Mouse (Mus musculus) cerebellum, postnatal 14 days (tissue): ENCODE results near the gene Mtfp1.
"Not testable (repeated sequence)": the region's sequence is repeated elsewhere in the genome, so short reads cannot be mapped to it uniquely, and the experiment has no call there.

Experiments
- DNase-seq, 2 experiments: peaks; one replicate each; pipeline ENCODE4 v3.0.0; 2021; ENCODE audit warnings: mixed read lengths in 2 of 2

The Mtfp1 gene

DNA sequence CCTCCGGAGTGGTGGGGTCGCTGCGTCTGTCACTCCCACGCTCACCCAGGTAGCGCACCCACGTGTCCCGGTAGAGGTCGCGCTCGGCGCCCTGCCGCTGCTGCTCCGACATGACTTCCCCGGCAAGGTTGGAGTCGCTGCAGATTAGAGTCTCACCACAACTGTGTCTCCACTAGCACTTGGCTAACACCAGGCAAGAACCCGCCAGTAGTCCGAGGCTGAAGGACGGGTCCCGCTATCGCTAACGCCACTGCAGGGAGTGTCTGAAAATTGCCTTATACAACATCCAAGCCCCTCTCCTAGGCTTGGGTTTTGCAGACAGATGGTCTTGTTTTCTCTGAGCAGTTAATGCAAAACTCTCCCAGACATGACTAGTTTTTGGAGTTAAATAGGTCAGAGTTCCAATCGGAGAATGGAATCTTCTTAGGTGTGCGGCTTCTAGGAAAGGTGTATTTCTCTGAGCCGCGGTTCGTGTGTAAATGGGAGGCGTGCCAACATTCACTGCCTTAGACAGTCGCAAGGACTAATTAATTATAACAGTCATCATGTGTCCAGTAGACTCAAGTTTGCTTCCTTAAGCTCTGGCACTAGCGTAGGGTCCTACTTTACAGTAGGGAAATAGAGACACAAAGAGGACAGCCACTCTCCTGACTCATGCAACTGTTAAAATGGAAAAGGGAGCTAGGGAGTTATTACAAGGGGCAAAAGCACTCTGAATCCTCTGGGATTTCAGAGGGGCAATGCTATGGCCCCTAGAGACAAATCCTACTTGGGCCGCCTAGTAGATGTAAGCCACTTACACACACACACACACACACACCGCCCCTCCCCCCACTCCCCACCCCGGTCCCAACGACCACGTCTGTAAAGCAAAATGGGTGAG is at the start of gene Mtfp1:
Mtfp1 (minus strand) TSS at position 275 of the 883 bp plus-strand sequence.
- peak; percentile 68 to 70 for DNase-seq

DNA sequence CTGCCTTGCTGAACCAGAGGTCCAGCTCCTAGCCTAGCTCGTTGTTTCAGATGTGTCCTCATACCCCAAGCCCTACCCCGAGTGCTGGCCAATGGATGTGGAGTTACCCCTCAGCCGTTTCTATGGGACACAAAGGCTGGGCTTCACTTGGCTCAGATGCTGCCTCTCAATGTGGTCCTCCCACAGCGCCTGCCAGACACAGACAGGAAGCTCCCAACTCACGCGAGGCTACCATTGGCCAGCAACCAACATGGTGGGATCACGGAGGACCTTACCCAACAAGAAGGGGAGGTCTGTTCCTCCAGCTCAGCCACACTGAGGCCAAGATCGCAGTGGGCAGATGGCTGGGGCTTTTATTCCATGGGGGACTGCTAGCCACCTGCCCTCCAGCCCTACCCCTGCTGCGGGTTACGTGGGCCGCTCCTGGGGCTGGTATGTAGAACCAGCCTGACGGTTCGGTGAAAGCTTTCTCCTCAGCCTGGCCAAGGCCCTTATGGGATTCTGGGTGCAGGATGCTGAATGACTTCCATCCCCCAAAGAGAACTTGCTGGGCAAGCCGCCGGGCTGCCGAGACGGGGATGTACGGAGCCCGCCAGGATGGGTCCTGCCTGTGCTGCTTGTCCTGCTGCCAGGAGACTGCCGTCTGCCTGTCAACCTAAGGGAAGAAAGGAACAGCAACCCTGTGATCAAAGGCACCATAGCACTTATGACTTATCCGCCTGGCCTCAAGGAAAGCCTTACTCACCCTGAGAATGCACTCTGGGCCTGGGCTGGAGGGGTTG is 48.2 kb upstream of the Mtfp1 start:
- DNase-seq: peak; percentile 65 to 79

DNA sequence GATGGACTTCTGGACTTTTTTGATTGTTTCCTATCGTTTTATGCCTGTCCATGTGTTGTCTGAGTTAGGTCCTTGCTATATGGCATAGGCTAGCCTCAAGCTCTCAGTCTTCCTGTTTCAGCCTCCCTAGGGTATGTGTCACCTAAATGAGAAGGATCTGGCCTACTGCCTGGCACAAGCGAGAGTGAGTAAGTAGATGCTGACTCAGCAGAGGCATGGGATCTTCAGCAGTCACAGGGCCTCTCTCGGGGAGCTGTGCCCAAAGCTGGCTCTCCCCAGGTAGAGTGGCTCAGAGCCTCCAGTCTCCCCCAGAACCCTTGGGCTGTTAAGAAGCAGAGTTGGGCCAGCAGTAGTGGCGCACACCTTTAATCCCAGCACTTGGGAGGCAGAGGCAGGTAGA is 47.1 kb upstream of the Mtfp1 start:
- DNase-seq: no peak

DNA sequence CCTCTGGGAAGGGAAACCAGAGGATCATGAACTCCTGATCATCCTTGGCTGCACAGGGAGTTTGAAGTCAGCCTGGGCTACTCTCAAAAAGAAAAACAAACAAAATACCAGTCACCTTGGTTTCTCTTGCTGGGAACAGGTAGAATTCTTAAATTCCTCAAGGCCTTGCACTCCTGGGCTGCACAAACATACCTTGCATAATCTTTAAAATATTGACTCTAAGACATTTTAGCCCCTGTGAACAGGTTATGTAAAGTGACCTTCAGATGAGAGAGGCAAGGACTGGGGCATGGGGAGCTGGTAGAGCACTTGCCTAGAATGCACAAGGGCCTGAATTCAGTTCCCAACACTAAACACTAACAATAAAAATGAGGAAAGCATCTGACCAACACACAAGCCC is 46.3 kb upstream of the Mtfp1 start:
- no peak for DNase-seq

DNA sequence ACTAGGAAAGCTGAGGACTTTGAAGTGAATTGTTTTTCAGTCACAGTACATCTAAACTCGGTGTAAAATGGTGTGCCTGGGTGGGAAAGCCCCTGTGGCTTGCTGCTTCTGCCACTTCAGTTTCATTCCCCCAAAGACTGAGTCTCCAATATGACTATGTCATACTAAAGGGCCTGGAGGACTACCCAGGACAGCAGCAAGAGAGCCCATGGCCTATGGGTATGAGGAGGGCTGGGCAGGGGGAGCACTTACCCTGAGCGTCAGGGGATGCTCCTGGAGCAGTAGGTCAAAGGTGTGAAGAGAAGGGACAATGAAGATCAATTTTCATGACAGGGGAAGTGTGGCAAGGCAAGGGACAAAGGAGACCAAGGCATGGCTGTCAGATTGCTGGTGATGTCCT is 43.7 kb upstream of the Mtfp1 start:
- DNase-seq: no peak

DNA sequence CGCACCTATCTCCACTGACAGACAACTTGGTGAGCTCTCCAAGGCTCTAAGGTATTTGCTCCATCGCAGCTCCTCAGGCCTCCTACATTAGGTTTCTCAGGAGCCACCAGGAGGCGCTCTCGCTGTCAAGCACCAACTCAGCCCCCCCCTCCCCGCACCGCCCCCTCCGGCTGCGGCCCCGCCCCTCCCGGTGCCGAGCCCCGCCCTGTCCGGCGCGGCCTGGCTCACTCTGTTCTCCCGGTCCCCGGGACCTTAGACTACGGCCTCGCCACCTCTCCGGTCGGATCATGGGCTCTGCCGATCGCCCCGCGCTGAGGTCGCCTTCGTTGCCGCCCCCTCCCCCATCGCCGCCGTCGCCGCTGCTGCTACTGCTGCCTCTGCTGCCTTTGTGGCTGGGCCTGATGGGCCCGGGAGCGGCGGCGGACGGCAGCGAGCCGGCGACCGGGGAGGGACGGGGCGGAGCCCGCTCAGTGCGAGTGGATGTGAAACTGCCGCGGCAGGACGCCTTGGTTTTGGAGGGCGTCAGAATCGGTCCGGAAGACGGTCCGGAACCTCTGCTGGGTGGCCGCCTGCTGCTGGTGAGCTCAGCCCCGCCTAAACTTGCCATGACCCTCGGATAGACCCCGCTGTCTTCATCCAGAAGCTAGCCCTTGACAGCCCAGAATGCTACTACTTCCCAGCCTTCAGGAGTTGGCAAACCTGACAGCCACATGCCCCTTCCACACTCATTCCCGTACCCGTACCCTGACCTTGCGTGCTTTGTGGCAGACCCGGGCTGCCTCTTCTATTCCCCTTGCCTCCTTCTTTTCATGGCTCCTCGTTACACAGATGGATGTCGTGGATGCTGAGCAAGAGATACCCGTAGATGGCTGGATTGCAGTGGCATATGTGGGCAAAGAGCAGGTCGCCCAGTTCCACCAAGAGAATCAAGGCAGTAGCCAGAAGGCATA is 40.0 kb upstream of the Mtfp1 start, which contains the start of gene Rnf215:
Rnf215 (plus strand) TSS at position 217 of the 950 bp plus-strand sequence.
- DNase-seq: peak; percentile 96 to 97

DNA sequence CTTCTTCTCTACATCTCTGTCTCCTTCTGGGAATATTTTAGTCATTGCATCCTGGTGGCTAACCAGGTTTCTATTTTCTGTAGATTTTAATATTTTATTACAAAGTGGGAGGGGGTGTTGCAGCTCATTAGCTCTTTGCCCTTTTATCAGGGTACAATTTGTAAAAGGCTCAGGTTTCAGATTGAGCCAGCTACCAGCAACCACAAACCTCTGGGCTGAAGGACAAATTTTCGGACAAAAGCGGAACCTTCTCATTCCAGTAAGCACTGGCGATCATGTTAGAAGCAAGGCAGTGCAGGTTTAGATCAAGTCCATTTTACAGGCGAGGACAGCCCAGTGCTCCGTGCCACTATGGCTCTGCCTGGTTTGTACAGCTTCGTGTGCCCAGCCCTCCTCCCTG is 39.2 kb upstream of the Mtfp1 start:
- DNase-seq: no peak

DNA sequence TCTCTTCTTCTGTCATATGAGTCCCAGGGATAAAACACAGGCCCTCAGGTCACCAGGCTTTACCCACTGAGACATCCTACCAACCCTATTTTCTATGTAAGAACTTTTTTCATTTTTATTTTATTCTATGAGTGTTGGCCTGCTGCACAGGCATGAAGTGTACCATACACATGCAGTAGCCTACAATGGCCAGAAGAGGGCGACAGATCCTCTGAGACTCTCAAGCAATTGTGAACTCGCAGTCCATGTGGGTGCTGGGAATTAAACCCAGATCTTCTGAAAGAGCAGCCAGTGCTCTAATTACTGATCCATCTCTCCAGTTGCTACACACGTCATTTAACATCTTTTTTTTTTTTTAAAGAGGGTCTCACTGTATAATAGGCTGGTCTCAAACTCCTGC is 38.2 kb upstream of the Mtfp1 start:
- DNase-seq: no peak

DNA sequence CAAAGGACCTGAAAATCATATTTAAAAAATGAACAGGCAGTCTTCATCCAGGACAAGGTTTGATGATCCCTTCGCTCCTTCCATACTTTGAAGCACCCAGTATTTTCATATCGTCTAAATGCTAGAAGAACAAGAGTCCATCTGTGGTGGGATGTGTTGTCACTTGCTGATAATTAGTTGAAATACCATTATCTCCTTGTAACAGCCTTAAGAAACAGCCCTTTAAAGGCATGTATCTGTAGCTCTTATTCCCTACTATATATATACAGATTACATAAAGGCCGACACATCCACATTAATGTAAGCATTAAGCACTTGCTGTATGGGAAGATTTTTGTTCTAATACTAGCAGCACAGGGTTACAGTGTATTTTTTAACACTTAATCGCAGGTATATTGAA is 33.2 kb upstream of the Mtfp1 start:
- not testable (repeated sequence) for DNase-seq

DNA sequence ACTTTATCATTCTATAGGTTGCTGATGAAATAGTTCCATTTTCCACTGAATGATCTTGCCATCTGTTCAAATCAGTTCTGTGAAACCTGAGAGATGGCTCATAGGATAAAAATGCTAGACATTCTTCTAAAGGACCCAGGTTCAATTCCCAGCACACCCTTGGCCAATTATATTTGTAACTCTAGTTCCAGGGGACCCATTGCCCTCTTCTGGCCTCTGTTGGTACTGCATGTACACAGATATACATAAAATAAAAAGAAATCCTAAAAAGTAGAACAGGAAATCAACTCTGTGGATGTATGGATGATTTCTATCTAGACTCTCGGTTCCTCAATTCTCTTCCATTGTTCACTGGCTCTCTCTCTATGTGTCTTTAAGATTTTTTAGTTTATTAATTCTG is 31.8 kb upstream of the Mtfp1 start:
- DNase-seq: no peak

DNA sequence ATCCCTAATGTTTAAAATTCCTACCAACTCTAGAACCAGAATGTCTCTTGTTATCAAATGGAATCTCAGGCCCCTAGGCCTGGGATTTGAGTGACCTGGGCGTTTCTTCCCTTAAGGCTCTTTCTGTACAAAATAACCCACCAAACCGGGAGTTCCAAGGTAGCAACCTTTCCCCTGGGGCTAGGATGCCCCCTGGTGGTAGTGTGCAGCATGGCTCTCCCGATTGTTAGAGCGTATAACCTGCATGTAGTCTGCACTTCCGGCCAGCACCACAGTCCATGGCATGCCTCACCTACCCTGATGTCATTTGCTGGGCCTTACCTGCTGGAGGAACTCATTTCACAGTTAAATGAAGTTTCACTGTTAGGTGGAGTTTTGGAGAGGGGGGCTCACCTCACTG is 28.7 kb upstream of the Mtfp1 start:
- DNase-seq: peak in 1 of 2 experiments; percentile 53

DNA sequence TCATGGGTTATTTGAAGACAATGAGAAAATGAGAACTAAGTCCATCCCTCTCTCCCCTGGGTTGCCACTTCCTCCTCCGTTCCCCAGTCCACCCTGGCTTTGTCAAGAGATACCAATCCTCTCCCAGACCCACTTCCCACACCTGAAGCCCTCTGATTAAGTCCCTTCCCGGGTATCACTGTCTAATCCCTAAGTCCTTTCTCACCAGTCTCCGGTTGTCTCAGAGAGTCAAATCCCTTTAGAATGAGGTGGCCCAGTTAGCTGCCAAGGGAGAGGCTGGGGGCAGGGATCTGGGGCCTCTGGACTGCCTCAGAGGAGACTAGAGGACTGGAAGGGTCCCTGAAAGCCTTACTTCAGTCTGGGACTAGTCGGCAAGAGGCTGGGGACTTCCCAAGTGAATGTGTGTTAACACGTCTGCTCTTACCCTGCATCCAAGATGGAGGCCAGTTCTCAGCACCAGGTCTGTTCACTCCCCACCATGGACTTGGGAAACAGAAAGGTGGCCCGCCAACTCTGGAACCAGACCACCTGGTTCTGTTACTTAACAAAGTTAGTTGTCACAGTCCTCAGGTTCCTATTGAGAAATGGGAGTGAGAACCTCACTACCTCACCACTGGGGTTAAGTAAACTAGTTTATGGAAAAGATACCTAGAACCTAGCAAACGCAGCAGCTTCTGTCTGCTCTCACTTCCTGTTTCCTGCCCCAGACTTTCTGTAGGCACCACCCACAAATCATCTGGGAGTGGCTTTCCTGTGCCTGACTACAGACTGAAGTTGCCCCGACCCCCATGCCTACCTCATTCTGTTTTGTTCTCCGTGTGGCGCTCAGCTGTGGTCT is 27.7 kb upstream of the Mtfp1 start, which contains the start of gene Sec14l2:
Sec14l2 (minus strand) TSS at position 674 of the 838 bp plus-strand sequence.
- DNase-seq: no peak

DNA sequence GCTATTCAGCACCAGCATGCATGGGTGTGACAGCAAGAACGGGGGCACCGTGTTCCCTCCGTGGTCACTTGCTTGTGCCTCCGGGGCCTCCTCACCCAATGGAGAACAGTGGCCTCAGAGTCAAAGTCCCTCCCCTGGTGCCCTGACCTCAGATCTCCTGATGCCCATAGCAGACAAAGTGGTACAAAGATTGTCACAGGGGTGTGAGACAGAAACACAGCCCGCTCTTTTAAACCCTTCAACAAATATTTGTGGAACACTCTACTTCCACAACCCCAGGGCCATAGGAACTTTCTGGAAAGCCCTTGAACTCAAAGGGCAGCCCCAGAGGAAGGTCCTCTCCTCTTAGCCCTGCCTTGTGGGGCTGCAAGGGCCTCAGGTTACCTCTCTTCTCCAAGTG is 27.0 kb upstream of the Mtfp1 start:
- DNase-seq: no peak

DNA sequence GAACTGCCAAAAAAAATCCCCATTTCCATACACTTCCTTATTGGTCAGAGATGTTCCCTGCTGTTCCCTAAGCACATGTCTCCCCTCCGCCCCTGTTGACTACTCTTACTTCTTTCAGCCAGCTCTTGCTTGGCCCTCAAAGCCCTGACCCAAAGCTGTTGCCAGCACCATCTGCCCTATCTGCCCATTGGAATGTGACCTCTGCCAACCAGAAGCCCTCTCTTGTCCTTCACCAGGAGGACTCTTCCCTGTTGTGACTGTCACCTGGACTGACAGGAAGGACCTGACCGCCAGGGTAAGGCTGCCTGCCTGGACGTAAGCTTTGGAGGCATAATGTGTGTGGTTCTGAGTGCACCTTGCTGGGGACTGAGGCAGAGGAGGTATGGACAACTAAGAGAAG is 26.4 kb upstream of the Mtfp1 start:
- DNase-seq: no peak

DNA sequence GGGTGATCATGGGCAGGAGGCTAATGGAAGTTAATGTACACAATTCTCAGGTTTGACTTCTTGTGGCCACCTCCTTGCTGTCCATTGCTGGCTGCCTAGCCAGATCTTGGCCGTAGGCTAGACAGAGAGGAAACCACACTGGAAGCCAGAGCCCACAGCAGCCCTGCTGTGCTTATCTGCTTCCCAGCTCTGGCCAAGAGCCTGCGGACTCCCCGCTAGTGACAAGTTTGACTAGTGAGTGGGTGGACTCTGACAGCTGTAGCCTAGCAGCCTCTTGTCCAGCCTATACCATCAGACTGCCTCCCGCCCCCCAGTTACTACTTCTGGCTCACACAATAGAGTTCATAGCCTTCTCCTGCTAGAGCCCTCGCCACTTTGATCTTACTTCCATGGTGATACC is 24.4 kb upstream of the Mtfp1 start:
- no peak for DNase-seq

DNA sequence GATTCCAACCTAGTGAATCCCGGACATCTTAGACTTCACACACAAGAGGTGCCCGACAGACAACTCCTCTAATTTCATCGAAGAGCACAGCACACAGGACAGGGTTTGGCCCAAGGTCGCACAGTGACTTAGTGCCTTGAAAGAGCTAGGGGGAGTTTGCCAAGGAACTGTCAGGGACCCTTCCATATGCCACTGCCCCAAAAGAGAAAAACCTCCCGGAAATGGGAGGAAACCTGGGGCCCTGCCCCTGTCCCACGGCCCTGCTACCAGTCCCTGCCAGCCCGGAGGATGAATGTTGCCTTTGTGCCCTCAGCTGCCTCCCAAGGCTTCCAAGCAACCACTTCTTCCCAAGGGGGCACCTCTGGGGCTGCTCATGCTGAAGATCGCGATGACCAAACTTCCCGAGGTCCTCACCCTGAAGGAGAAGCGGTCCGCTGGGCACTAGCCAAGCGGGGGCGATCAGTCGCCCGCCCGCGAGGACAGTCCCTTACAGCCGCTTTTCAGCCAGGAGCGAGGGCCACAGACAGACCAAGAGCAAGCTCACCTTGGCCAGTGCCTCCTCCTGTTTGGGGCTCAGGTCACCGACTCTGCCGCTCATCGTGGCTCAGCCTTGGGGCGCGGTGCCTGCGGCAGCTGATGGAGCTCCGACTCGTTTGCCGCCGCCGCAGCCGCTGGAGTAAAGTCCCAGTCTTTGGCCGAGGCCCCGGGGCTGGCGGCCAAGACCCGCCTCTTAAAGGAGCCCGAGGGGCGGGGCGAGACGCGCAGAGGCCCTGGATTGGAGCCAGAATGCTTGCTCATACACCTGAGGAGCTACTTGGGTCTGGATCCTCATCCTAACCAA is 23.1 kb upstream of the Mtfp1 start:
- peak; percentile 79 to 84 for DNase-seq

DNA sequence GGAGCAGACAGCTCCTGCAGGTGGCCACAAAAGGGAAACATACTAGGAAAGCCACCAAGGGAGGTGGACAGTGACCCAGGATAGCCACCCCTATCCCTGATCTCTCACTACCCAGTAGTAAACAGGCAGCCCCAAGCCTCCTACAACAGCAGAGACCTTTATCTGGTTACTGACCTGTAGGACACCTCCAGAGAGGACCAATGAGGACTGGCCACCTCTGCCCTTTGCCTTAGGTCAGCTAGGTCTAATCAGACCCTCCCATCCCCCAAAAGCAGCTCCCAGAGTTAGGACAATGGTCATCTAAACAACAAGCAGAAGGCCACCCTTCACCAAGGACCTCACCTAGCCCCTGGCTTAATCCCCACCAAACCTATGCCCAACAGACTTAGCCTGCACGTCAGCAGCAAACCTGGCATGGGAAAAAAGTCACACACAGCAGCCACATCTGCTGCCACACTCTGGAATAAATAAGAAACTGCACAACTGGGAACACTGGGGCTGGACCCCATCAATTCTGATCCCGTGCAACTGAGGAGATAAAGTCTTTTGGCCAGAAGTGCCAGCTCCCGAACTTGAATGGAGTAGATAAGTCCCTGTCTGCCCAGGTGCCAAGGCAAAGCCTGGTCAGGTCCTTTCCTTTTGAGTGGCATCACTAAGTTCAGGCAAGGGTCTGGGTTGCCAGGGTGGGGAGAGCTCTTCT is 22.3 kb upstream of the Mtfp1 start:
- DNase-seq: no peak

DNA sequence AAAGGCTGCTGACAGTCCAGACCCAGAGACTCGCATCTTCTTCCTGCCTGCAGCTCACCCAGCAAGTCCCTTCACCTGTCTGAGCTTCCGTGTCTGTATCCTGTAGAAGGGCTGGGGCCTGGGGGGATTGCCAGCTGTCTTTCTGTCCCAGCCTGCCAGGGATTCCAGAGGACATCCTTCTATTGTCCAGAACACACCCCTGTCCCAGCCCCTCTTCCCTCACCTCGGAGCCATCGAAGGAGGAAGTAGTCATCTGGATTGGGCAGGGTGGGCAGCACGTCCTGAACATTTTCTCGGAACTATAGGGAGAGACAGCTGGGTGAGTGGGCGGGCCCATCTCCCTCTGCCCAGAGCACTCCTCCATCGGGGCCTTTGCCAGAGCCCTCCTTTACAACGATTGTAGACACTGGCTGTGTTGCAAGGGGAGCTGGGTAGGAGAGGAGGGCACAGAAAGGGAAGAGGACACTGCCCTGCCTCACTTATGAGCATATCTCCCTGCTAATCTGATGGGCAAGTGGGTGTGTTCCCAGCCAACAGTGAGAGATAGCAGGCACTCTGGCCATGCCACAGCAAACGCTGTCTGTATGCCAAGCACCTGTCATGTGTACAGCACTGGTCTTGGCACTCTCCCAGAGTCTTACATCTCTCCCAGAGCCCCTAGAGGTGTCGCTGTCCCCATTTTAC is 21.4 kb upstream of the Mtfp1 start:
- DNase-seq: peak in 1 of 2 experiments; percentile 27

DNA sequence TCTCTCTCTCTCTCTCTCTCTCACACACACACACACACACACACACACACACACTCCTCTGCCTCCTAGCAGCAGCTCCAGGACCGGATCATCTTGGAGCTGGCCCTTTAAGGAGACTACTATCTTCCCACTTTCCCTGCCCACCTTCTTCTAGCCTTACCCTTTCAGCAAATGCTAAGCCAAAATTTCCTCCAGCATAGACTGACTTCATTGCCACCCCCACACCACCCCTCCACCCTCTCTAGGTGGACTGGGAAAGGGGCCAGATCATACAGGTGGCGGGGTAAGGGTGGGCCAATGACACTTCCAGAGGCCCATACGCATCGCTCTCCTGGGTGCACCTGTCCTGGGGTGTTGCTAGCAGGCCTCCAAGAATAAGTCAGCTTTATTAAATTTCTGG is 20.2 kb upstream of the Mtfp1 start:
- DNase-seq: no peak
